Mouse (Mus musculus) olfactory bulb, adult 2 months (tissue): Measurements from ENCODE around the gene Pex3.

ENCODE experiments used
- CTCF ChIP-seq: fragments of 200-500 bp; IDR thresholded peaks from 2 replicates; pipeline ENCODE4 v1.5.1; 2012; ENCODE audit warnings: low read depth, mild to moderate bottlenecking, low read length, moderate library complexity; ENCODE audit not compliant: insufficient read depth
- POLR2A ChIP-seq: fragments of 200-500 bp; IDR thresholded peaks from 2 replicates; pipeline ENCODE4 v1.6.1; 2012; ENCODE audit warnings: mild to moderate bottlenecking, low read depth, low read length, moderate library complexity; ENCODE audit not compliant: insufficient read depth

DNA sequence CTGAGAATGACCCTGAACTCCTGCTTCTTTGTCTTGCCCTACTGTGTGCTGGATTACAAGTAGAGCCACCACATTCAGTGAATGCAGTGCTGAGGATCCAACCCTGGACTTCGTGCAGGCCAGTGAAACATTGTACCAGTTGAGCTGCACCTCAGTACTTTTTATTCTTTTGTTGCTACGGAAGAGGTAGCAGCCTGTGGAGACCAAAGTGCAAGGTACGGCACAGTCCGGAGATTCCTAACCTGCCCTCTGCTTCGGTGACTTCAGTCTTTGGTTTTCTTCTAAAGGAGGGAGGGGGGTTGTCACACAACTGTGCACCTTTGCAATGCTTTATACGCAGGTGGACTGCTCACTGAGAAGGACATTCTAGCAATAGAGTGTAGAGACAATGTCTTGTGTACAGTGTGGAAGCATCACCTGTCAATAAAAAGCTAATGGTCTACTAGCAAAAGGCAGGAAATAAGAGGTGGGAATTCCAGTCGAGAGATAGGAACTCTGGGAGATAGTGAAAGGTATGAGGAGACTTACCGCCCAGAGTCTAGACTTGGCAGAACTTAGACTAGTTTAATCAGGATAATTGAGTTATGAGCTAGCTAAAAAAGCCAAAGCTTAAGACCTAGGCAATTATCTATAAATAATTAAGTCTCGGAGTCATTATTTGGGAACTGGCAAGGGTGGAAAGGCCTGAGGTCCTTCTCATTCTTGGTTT is 58.8 kb downstream of the Pex3 start:
- TF ChIP-seq CTCF (no peak), POLR2A (no peak)
